Mouse (Mus musculus) testis, adult 2 months (tissue): ENCODE results near the gene Pigs. TPM values are rescaled to one million over a fixed set of nuclear protein-coding genes. Genes with fewer than 3 reads are reported as not detected.

Experiments used
- H3K27ac ChIP-seq: fragments of 200-500 bp; 2 replicates; pipeline ENCODE4 v1.5.1; 2012; ENCODE audit warnings: low read depth, low read length; ENCODE audit not compliant: control insufficient read depth, insufficient read depth
- H3K27me3 ChIP-seq: fragments of 200-500 bp; 2 replicates; pipeline ENCODE4 v1.6.1; 2012; ENCODE audit warnings: mild to moderate bottlenecking, low read length, moderate library complexity; ENCODE audit not compliant: control insufficient read depth, insufficient read depth
- H3K36me3 ChIP-seq: fragments of 200-500 bp; 2 replicates; pipeline ENCODE4 v1.6.1; 2012; ENCODE audit warnings: mild to moderate bottlenecking, low read length; ENCODE audit not compliant: control insufficient read depth, insufficient read depth
- H3K4me1 ChIP-seq: fragments of 200-500 bp; 2 replicates; pipeline ENCODE4 v1.6.1; 2012; ENCODE audit warnings: low read length; ENCODE audit not compliant: control insufficient read depth, insufficient read depth
- H3K4me3 ChIP-seq: fragments of 200-500 bp; 2 replicates; pipeline ENCODE4 v1.5.1; 2012; ENCODE audit warnings: low read depth, mild to moderate bottlenecking, low read length, moderate library complexity, mixed read lengths; ENCODE audit not compliant: control insufficient read depth
- CTCF ChIP-seq: fragments of 200-500 bp; IDR thresholded peaks from 2 replicates; pipeline ENCODE4 v1.5.1; 2012; ENCODE audit warnings: low read depth, mild to moderate bottlenecking, inconsistent platforms, low read length, moderate library complexity; ENCODE audit not compliant: control insufficient read depth, insufficient read depth, insufficient replicate concordance
- POLR2A ChIP-seq: fragments of 200-500 bp; IDR thresholded peaks from 2 replicates; pipeline ENCODE4 v1.6.1; 2012; ENCODE audit warnings: low read depth, mild to moderate bottlenecking, inconsistent platforms, low read length, moderate library complexity; ENCODE audit not compliant: control insufficient read depth
- polyA plus RNA-seq: library from polyadenylated mRNA; depleted of rRNA; stranded (reverse); fragments of >200 nt; gene quantifications from 2 replicates; pipeline ENCODE4 v1.2.3, GENCODE M21; 2012

Pigs gene
- polyA plus RNA-seq, 1 experiment: 69.7 TPM

- Histone ChIP-seq H3K4me1 (peaks cover 13% of the 10 kb centered on the region), H3K36me3 (no peaks in the 10 kb centered on the region), H3K4me3 (no peak overlapping the region), H3K27ac (no peak overlapping the region), H3K27me3 (no peaks in the 10 kb centered on the region)
- TF ChIP-seq CTCF (no peak), POLR2A (no peak)
Observed at GRCm38 (mm10) chr11:78347908-78348307, 19.7 kb downstream of the Pigs start.

GRCm38 (mm10) chr11:78348474-78348873, 20.3 kb downstream of the Pigs start:
- Histone ChIP-seq H3K4me3 (no peak overlapping the region), H3K27me3 (no peaks in the 10 kb centered on the region), H3K36me3 (no peaks in the 10 kb centered on the region), H3K4me1 (peaks cover 11% of the 10 kb centered on the region), H3K27ac (no peak overlapping the region)
- TF ChIP-seq CTCF: no peak
- TF ChIP-seq POLR2A: no peak

DNA sequence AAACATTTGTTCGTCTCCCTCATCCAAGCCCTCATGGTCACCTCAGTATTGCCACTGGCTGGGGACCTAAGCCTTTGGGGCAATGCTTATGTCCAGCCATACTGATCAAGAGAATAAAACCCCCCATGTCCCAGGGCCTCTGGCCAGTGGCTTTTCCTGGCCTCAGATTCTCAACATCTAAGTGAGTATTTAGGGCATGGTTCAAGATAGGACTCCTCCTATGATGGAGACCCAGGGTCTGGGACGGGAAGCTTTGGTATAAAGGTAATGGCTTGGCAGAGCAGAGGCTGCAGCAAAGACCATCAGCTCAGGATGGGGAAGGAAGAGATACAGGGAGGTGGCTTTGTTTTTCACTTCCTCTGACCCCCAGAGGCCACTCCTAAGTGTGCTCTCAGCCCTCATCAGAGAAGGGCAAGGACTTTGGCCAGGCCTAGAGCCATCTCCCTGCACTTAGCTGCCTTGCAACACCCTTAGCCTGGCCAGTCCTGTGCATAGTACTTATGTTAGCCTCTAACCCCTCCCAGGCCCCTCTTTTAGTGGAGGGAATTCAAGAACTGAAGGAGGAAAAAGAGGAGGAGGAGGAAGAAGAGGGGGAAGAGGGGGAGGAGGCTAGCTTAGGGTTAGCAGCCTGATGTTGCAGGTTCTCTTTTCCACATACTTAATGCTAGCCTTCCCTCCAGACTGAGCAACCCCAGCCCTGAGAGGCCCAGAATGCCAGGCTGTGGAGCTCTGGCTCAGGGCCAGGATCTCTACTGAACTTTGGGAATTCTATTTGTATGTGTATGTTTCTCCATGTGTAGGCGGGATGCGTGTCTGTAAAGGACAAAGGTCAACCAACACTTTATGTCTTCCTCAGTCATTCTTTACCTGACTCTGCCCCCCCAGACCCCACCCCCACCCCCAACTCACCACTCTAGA, 21.5 kb downstream of the Pigs start:
- Histone ChIP-seq H3K27ac (no peak overlapping the region), H3K4me1 (peaks cover 4% of the 10 kb centered on the region), H3K4me3 (no peak overlapping the region), H3K36me3 (no peaks in the 10 kb centered on the region), H3K27me3 (no peaks in the 10 kb centered on the region)
- TF ChIP-seq POLR2A: no peak
- TF ChIP-seq CTCF: no peak

- Histone ChIP-seq H3K27me3 (no peaks in the 10 kb centered on the region), H3K4me3 (no peak overlapping the region), H3K36me3 (no peaks in the 10 kb centered on the region), H3K27ac (no peak overlapping the region), H3K4me1 (no peaks in the 10 kb centered on the region)
- TF ChIP-seq CTCF: no peak
- no peak for TF ChIP-seq POLR2A
Observed at GRCm38 (mm10) chr11:78353081-78353480, 24.9 kb downstream of the Pigs start.

DNA sequence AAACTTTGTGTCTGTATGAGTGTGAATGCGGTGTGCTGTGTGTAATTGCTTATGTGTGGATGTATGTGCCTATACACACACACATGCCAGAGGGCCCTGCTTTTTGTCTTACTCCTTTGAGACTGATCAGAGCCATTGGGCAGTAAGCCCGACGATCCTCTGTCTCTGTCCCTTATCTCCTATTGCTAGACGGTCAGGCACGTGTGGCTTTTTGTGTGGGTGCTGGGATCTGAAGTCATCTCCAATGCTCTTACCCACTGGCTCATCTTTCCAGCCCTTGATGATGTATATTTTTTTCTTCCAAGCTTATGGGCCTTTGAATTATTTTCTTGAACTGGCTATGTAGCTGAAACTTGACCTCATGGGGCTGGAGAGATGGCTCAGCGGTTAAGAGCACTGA, 26.7 kb downstream of the Pigs start:
- TF ChIP-seq POLR2A (no peak), CTCF (no peak)
- Histone ChIP-seq H3K4me3 (no peak overlapping the region), H3K36me3 (no peaks in the 10 kb centered on the region), H3K4me1 (peaks cover 9% of the 10 kb centered on the region), H3K27me3 (no peaks in the 10 kb centered on the region), H3K27ac (no peak overlapping the region)

- Histone ChIP-seq H3K4me1 (peaks cover 11% of the 10 kb centered on the region), H3K36me3 (no peaks in the 10 kb centered on the region), H3K27me3 (no peaks in the 10 kb centered on the region), H3K27ac (no peak overlapping the region), H3K4me3 (no peak overlapping the region)
- no peak for TF ChIP-seq POLR2A
- TF ChIP-seq CTCF: peak; percentile 67
Observed at GRCm38 (mm10) chr11:78355471-78356238, 27.4 kb downstream of the Pigs start.

GRCm38 (mm10) chr11:78358330-78359007, 30.3 kb downstream of the Pigs start:
- Histone ChIP-seq H3K4me3 (peak overlapping the region; percentile 65), H3K4me1 (peaks cover 12% of the 10 kb centered on the region), H3K36me3 (no peaks in the 10 kb centered on the region), H3K27me3 (no peaks in the 10 kb centered on the region), H3K27ac (no peak overlapping the region)
- TF ChIP-seq POLR2A (no peak), CTCF (peak; percentile 93)
